Mouse (Mus musculus) midbrain, embryonic 13.5 days (tissue): ENCODE measurements at regions not wholly inside any gene's neighbourhood (a gene's known extent, or its start where the extent isn't known, plus 50 kb on each side); places are given as distances from the start of the nearest gene placed in this dataset.

Source experiments
- ATAC-seq: fragments of 200-750 bp; cut with Nextera tagmentation; 2 replicates; pipeline ENCODE4 v1.8.0; 2017; ENCODE audit warnings: mild to moderate bottlenecking, moderate TSS enrichment, moderate library complexity
- H3K27ac ChIP-seq: fragments of 300-500 bp; sonication (generic); 2 replicates; pipeline ENCODE4 v1.5.1; 2015; ENCODE audit warnings: inconsistent platforms, mild to moderate bottlenecking, moderate library complexity
- H3K27me3 ChIP-seq: fragments of 300-500 bp; sonication (generic); 2 replicates; pipeline ENCODE4 v1.6.1; 2015; ENCODE audit warnings: mild to moderate bottlenecking, inconsistent platforms
- H3K36me3 ChIP-seq: fragments of 300-500 bp; sonication (generic); 2 replicates; pipeline ENCODE4 v1.6.1; 2015; ENCODE audit warnings: mild to moderate bottlenecking, inconsistent platforms
- H3K4me1 ChIP-seq: fragments of 300-500 bp; sonication (generic); replicated peaks from 2 replicates; pipeline ENCODE4 v1.6.1; 2015; ENCODE audit warnings: inconsistent platforms
- H3K4me2 ChIP-seq: fragments of 300-500 bp; sonication (generic); replicated peaks from 2 replicates; pipeline ENCODE4 v1.6.1; 2015; ENCODE audit warnings: moderate library complexity, mild to moderate bottlenecking, inconsistent platforms
- H3K4me3 ChIP-seq: fragments of 300-500 bp; sonication (generic); replicated peaks from 2 replicates; pipeline ENCODE4 v1.5.1; 2015; ENCODE audit warnings: mild to moderate bottlenecking, inconsistent platforms
- H3K9ac ChIP-seq: fragments of 300-500 bp; sonication (generic); replicated peaks from 2 replicates; pipeline ENCODE4 v1.6.1; 2015; ENCODE audit warnings: mild to moderate bottlenecking, inconsistent platforms
- H3K9me3 ChIP-seq: fragments of 300-500 bp; sonication (generic); 2 replicates; pipeline ENCODE4 v1.6.1; 2016; ENCODE audit warnings: mild to moderate bottlenecking, inconsistent platforms
- WGBS: fragments of 180-500 bp; shearing (Covaris S2); methylation state at CpG from one replicate; pipeline ENCODE4 v1.1.7; 2015; 5-methylcytosine and 5-hydroxymethylcytosine counted together

DNA sequence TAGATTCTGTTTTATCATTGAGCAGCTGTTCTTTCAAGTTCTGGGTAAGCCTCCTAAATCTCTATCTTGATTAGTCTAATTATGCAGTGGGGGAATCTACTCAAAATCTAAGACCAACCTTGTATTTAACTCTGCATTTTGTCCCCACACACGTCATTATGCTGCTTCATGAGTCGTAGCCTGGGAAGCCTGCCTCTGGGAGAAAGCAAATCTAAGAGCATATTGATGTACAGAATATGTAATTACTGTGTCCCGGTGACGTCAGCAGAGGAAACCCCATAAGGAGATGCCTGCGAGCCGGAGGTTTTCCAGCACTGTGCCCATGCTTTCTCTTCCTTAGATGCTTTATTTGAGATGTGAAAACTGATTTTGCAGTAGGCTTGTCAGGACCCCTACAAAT lies 161.7 kb downstream of the Rps29 start:
- 29% methylated on average over 6 of the region's 6 CpGs for WGBS
- H3K4me2 ChIP-seq: peak overlapping the region; percentile 45

DNA sequence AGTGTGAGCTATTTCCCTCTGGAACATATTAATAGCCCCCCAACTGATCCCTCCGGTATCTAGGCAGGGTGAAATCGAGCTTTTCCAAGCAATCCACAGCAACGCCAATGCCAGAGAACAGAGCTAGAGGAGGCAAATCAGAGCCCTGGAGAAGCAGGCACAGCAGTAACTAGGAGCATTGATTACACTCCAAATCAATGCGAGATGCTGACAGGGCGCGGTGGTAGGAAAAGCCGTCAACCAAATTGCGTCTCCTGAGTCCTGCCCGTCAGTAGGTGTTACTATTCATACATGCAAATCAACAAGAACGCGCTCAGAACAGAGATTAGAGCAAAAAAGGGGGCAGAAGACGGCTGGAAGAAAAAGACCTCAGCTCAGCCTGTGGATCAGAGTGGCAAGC lies 162.2 kb downstream of the Rps29 start:
- H3K4me3 ChIP-seq: peak overlapping the region; percentile 33
- H3K9ac ChIP-seq: peak overlapping the region; percentile 46
- WGBS: 22% methylated on average over 12 of the region's 12 CpGs
- peaks cover 26% of the 10 kb centered on the region for H3K4me1 ChIP-seq
- peak; percentile 86 for ATAC-seq
- H3K27ac ChIP-seq: peak overlapping the region; percentile 82
- no peaks in the 10 kb centered on the region for H3K36me3 ChIP-seq
- peak overlapping the region; percentile 45 for H3K4me2 ChIP-seq
- H3K9me3 ChIP-seq: no peaks in the 10 kb centered on the region
- no peaks in the 10 kb centered on the region for H3K27me3 ChIP-seq

More for the DNA sequence above, 161.7 kb downstream of the Rps29 start:
- Histone ChIP-seq H3K9me3 (no peaks in the 10 kb centered on the region), H3K36me3 (no peaks in the 10 kb centered on the region), H3K4me3 (peak overlapping the region; percentile 33; the same call in 1 of the 2 replicates), H3K9ac (no peak overlapping the region), H3K4me1 (peaks cover 26% of the 10 kb centered on the region), H3K27me3 (no peaks in the 10 kb centered on the region), H3K27ac (peak overlapping the region; percentile 82)
- ATAC-seq: peak; percentile 74

DNA sequence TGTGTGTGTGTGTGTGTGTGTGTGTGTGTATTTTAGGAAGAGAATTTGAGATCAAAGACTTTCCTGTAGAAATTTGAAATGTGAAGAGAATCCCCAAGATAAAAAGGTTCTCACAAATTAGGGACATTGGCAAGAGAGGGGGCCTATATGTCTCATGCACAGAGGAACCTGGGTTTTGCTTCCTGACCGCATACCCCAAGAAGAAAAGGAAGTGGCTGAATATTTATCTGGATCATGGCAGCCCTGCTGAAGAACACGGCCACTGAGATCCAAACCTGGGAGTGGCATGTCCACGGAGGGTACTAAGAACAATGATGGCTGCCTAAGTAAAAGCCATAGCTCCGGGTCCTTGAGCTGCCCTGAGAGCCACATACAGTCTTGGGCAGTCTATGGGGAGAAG lies 178.3 kb downstream of the Rps29 start:
- ATAC-seq: no peak
- H3K4me3 ChIP-seq: no peak overlapping the region
- H3K9ac ChIP-seq: no peak overlapping the region
- no peaks in the 10 kb centered on the region for H3K36me3 ChIP-seq
- H3K4me2 ChIP-seq: no peak overlapping the region
- no peaks in the 10 kb centered on the region for H3K9me3 ChIP-seq
- WGBS: 96% methylated on average over 4 of the region's 4 CpGs
- H3K27ac ChIP-seq: no peak overlapping the region
- H3K27me3 ChIP-seq: no peaks in the 10 kb centered on the region
- peaks cover 11% of the 10 kb centered on the region for H3K4me1 ChIP-seq

DNA sequence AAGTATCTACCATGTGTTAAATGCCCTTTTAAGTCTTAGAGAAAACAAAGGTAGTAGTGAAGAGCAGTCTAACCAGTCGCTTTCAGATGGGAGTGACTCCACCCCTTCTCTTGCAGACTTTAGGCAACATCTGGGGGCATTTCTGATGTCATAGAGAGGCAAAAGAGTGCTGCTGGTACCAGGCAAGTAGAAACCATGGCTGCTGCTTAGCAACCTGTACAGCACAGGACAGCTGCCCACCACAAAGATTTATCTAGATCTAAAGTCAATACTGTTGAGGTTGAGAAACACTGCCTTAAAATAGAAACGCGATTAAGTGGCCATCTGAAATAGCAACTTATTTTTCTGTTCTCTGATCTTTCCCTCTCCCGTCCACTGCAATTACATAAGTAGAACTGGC lies 178.8 kb downstream of the Rps29 start:
- no peak overlapping the region for H3K9ac ChIP-seq
- H3K27ac ChIP-seq: no peak overlapping the region
- no peak for ATAC-seq
- H3K4me2 ChIP-seq: no peak overlapping the region
- H3K4me3 ChIP-seq: no peak overlapping the region
- 80% methylated on average over 4 of the region's 4 CpGs for whole genome bisulfite sequencing
- H3K27me3 ChIP-seq: no peaks in the 10 kb centered on the region
- H3K9me3 ChIP-seq: no peaks in the 10 kb centered on the region
- peaks cover 11% of the 10 kb centered on the region for H3K4me1 ChIP-seq
- H3K36me3 ChIP-seq: no peaks in the 10 kb centered on the region

DNA sequence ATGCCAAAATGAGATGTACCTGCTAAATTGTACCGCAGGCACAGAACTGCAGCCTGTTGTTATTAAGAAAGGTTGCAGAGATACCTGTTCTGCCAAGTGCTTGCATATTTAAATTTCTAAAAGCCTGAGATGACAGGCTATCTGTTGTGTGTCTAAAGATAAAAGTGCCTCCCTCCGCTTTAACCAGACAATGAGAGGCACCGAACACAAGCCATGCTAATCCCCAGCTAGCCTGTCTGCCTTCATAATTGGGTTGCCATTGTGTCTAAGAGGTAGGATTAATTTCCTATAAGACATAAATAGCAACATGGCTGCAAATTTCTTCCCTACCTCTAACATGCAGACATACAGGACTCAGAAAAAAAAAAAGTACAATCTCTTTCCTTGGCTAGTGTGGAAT lies 179.8 kb downstream of the Rps29 start:
- no peak overlapping the region for H3K9ac ChIP-seq
- no peaks in the 10 kb centered on the region for H3K36me3 ChIP-seq
- H3K4me1 ChIP-seq: peaks cover 11% of the 10 kb centered on the region
- no peak overlapping the region for H3K4me3 ChIP-seq
- H3K27me3 ChIP-seq: no peaks in the 10 kb centered on the region
- ATAC-seq: no peak
- no peak overlapping the region for H3K4me2 ChIP-seq
- H3K27ac ChIP-seq: no peak overlapping the region
- 35% methylated on average over 3 of the region's 3 CpGs for WGBS
- no peaks in the 10 kb centered on the region for H3K9me3 ChIP-seq

DNA sequence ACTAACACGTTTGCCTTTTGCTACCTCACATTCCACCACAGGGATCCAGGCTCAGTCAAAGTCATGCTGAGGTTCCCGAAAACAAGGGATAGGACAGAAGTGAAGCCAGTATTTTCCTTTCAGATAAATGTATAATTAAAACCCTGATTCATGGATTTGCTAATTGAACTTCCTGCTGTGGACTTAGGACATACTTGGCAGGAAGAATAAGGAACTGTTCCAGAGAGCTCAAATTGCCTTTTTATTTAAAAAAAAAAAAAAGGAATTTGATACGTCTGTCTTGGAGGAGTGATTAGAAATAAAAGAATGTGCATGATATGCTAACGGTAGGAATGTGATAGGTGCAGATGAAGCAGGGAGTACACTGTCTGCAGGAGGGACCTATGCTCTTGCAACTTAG lies 181.7 kb downstream of the Rps29 start:
- Histone ChIP-seq H3K4me1 (peaks cover 11% of the 10 kb centered on the region), H3K9ac (no peak overlapping the region), H3K4me3 (no peak overlapping the region), H3K36me3 (no peaks in the 10 kb centered on the region), H3K27ac (no peak overlapping the region), H3K9me3 (no peaks in the 10 kb centered on the region), H3K4me2 (no peak overlapping the region), H3K27me3 (no peaks in the 10 kb centered on the region)
- no peak for ATAC-seq
- WGBS: 76% methylated on average over 4 of the region's 4 CpGs

DNA sequence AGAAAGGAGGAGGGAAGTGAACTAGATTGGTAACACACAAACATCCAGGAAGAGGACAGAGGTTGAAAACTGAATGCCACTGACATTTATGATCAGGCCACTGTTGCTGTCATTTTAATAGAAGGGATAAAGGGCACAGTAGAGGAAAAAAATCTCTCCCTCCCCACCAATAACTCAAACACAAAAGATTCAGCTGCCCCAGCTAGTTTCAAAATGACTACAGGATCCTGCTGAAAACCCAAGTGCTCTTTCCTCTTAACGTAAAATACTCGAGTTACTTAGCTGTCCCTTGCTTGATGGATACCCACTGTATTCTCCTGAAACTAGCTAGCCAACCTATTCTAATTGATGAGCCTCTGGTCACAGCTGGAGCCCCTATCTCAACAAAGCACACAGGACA lies 211.7 kb downstream of the Rps29 start:
- peaks cover 5% of the 10 kb centered on the region; the same call in 1 of the 2 replicates for H3K9me3 ChIP-seq
- H3K4me1 ChIP-seq: peaks cover 4% of the 10 kb centered on the region; the same call in 1 of the 2 replicates
- 89% methylated on average over 2 of the region's 2 CpGs for WGBS
- no peak overlapping the region for H3K9ac ChIP-seq
- H3K27me3 ChIP-seq: no peaks in the 10 kb centered on the region
- H3K4me3 ChIP-seq: no peak overlapping the region
- ATAC-seq: no peak
- no peak overlapping the region for H3K27ac ChIP-seq
- no peak overlapping the region for H3K4me2 ChIP-seq
- H3K36me3 ChIP-seq: no peaks in the 10 kb centered on the region

DNA sequence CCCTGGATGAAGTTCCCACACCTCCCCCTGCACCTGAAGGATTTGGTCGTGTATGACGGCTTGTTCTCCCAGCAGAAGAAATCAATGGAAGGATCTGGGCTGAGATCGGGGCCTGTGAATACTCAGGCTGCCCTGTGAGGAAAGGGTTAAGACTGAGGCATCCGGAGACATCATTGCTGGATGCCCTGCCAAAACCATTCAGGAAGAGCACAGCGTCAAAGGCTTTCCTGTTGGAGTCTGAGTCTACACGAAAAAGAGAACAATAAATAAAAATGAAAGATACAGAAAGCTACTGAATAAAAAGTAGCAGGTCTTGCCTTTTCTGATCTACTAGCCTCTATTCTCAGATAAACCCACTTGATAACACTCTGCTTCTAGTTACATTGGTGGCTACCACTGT lies 248.4 kb downstream of the Rps29 start:
- Histone ChIP-seq H3K9ac (no peak overlapping the region), H3K27me3 (no peaks in the 10 kb centered on the region), H3K4me3 (no peak overlapping the region), H3K4me2 (no peak overlapping the region), H3K4me1 (no peaks in the 10 kb centered on the region), H3K36me3 (no peaks in the 10 kb centered on the region), H3K27ac (no peak overlapping the region), H3K9me3 (no peaks in the 10 kb centered on the region)
- 37% methylated on average over 6 of the region's 6 CpGs for WGBS
- no peak for ATAC-seq

DNA sequence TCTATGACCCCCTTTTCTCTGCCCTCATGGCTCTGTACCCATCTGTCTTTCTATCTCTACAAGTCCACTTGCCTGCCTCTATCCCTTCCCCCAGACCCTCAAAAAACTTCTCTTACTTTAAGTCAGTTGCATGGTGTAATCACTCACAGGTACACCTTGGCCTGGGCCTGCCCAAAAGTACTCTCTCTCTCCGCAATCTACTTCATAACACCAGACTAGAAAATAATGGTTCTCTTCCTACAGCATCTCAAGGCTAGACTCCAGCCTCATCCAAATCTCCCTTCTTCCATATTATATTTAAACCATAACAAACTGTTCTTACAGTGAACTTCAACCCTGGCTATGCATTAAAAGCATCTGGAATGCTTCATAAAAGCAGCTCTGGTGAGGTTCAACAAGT lies 254.2 kb downstream of the Rps29 start:
- no peak overlapping the region for H3K4me2 ChIP-seq
- H3K27ac ChIP-seq: no peak overlapping the region
- H3K36me3 ChIP-seq: no peaks in the 10 kb centered on the region
- no peak for ATAC-seq
- WGBS: 97% methylated on average over 1 of the region's 1 CpGs
- no peak overlapping the region for H3K9ac ChIP-seq
- H3K4me3 ChIP-seq: no peak overlapping the region
- no peaks in the 10 kb centered on the region for H3K9me3 ChIP-seq
- H3K4me1 ChIP-seq: no peaks in the 10 kb centered on the region
- H3K27me3 ChIP-seq: no peaks in the 10 kb centered on the region

DNA sequence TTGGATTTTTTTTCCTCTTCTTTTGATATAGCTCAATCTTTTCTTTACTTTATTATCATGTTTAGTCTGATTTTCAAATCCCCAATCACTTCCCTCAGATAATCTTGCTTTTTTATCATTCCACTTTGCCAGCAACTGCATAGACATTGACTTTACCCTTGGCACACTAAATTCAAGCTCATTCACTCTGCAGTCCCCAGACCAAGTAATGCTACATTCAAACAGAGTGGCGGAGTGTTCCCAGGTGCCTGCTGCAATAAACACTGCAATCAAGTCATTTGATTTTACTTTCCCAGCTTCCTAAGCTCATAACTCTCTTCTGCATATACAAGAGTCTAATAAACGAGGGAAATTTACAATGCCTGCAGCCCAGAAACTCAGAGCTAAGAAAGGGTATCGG lies 269.8 kb downstream of the Rps29 start:
- no peak overlapping the region for H3K9ac ChIP-seq
- H3K36me3 ChIP-seq: no peaks in the 10 kb centered on the region
- H3K27me3 ChIP-seq: no peaks in the 10 kb centered on the region
- WGBS: 85% methylated on average over 3 of the region's 3 CpGs
- H3K9me3 ChIP-seq: no peaks in the 10 kb centered on the region
- H3K4me2 ChIP-seq: no peak overlapping the region
- no peak overlapping the region for H3K4me3 ChIP-seq
- H3K27ac ChIP-seq: no peak overlapping the region
- H3K4me1 ChIP-seq: no peaks in the 10 kb centered on the region
- ATAC-seq: no peak

DNA sequence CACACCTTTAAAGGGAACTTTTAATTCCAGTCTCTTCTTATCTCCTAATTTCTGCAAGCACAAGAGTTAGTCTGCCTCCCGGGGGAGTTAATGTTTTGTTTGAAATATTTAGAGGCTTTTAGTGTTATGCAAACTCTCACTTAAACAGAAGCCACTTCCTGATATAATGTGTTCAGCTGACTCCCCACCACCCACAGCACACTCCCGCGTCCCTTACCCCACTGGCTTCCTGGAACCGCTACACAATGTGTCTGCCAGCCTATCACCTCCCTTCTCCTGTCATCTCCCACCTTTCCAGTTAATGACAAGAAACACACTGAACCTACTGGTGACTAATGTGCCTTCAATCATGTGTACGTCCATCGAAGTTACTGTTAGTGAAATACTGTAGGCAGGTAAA lies 276.5 kb downstream of the Rps29 start:
- H3K36me3 ChIP-seq: no peaks in the 10 kb centered on the region
- H3K4me1 ChIP-seq: no peaks in the 10 kb centered on the region
- H3K9me3 ChIP-seq: no peaks in the 10 kb centered on the region
- 95% methylated on average over 6 of the region's 6 CpGs for whole genome bisulfite sequencing
- no peak overlapping the region for H3K9ac ChIP-seq
- H3K4me2 ChIP-seq: no peak overlapping the region
- H3K27ac ChIP-seq: no peak overlapping the region
- ATAC-seq: no peak
- no peaks in the 10 kb centered on the region for H3K27me3 ChIP-seq
- no peak overlapping the region for H3K4me3 ChIP-seq

DNA sequence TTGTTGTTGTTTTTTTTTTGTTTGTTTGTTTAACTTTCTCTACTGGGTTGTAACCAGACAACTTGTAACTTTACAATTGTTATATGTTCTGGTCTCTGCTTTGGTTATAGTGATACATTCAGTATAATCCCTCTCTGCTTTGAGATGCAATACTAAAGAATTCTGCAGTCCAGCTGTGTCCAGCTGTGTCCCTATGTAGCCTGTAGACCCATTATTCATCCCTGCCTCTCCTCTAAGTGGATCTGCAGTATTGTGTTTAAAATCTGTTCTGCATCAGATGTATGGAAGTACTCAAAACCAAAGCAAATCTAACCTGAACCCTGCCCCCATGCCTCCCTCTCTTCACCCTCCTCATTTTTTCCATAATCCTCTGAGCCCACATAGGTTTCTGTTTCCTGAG lies 279.6 kb downstream of the Rps29 start:
- no peak for ATAC-seq
- Histone ChIP-seq H3K27ac (no peak overlapping the region), H3K9ac (no peak overlapping the region), H3K27me3 (no peaks in the 10 kb centered on the region), H3K9me3 (no peaks in the 10 kb centered on the region), H3K4me3 (no peak overlapping the region), H3K36me3 (no peaks in the 10 kb centered on the region), H3K4me2 (no peak overlapping the region), H3K4me1 (no peaks in the 10 kb centered on the region)

DNA sequence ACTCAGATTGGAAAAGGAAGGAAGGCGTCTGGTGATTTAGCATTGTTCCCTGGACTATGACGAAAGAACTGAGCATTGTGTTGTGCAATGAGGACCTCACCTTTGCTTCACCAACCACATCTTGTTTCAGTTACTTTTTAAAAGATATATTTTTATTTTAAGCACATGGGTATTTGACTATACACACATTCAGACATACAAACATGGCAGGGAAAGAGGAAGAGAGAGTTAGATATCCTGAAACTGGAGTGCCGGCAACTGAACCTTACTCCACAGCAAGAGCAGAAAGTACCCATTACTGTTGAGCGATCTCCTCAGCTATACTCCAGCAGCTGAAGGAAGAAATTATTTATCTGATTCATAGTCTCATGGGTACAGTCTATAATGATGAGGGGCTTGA lies 287.7 kb downstream of the Rps29 start:
- Histone ChIP-seq H3K36me3 (no peaks in the 10 kb centered on the region), H3K27me3 (no peaks in the 10 kb centered on the region), H3K4me3 (no peak overlapping the region), H3K27ac (no peak overlapping the region), H3K9ac (no peak overlapping the region), H3K4me2 (no peak overlapping the region), H3K9me3 (no peaks in the 10 kb centered on the region), H3K4me1 (no peaks in the 10 kb centered on the region)
- ATAC-seq: no peak
- 96% methylated on average over 4 of the region's 4 CpGs for WGBS
